ENCODE assay signal across 28 mouse cellular contexts in genomic region chr2:50742421-50742820, GRCm38 (mm10).
DNase-seq lines count a peak whose midpoint lies in the region; ATAC-seq and TF ChIP-seq lines count a peak whose summit lies in the region.
"Had no signal": no experiment of that assay in that cellular context is flagged by ENCODE, and none has a peak within 500 bp of the region (broad histone marks: within the 10 kb centered on the region; RNA-seq: fewer than 3 reads in every experiment).

No protein-coding gene starts in this region.

- no peak overlapping the region for H3K9ac ChIP-seq in lung, embryonic 14.5 days
- H3K9ac ChIP-seq in lung, embryonic 16.5 days (ENCODE audit: low read length) = no peak overlapping the region
- H3K9ac ChIP-seq: embryonic facial prominence, embryonic 13.5 days; embryonic facial prominence, embryonic 15.5 days; forebrain, embryonic 12.5 days had no signal

- intact Hi-C loops in gastrocnemius, postnatal 36 days (cut with DNase I) = no loop called here

- H3K27me3 ChIP-seq in lung, embryonic 14.5 days (ENCODE audit: insufficient read depth, low read length) = no peaks in the 10 kb centered on the region
- no peaks in the 10 kb centered on the region for H3K27me3 ChIP-seq in lung, embryonic 16.5 days (ENCODE audit: control insufficient read depth, insufficient read depth, low read depth, low read length)
- H3K27me3 ChIP-seq: CH12.LX; embryonic facial prominence, embryonic 13.5 days; embryonic facial prominence, embryonic 15.5 days; forebrain, embryonic 12.5 days; Patski had no signal

- peak; percentile 30 for DNase-seq in lung, embryonic 14.5 days
- no peak for DNase-seq in lung, postnatal 4 days
- DNase-seq in lung, postnatal 14 days = no peak
- DNase-seq in lung, postnatal 25 days (ENCODE audit: low spot score) = peak; percentile 44
- DNase-seq in gastrocnemius, postnatal 36 days = no peak
- DNase-seq: adrenal gland, adult 8-10 months; adrenal gland, postnatal 14 days; adrenal gland, postnatal 36 days; B cell, adult 2 months; cerebellum, adult 11-12 months; cerebellum, adult 2 months; cerebellum, adult 9-10 months; cerebellum, postnatal 10 days; cerebellum, postnatal 25 days; embryo, embryonic 11 days had no signal

- peak; percentile 49; the same call in 1 of the 2 replicates for ATAC-seq in lung, embryonic 14.5 days (ENCODE audit: insufficient read depth)
- peak; percentile 83 for ATAC-seq in lung, embryonic 16.5 days (ENCODE audit: low read depth)
- ATAC-seq: activated CD4-positive, CD25-positive, alpha-beta regulatory T cell, adult 4 months; CD4-positive, CD25-positive, alpha-beta regulatory T cell, adult 4 months; forebrain, embryonic 14.5 days; forebrain, embryonic 16.5 days; Patski had no signal

- H3K4me3 ChIP-seq in lung, embryonic 14.5 days (ENCODE audit: low read depth, low read length) = no peak overlapping the region
- H3K4me3 ChIP-seq in lung, embryonic 16.5 days (ENCODE audit: low read length) = no peak overlapping the region
- H3K4me3 ChIP-seq: embryonic facial prominence, embryonic 13.5 days; embryonic facial prominence, embryonic 15.5 days; erythroblast, embryonic 14.5 days; forebrain, embryonic 10.5 days; forebrain, embryonic 12.5 days had no signal

- H3K4me2 ChIP-seq in lung, embryonic 14.5 days = no peak overlapping the region
- no peak overlapping the region for H3K4me2 ChIP-seq in lung, embryonic 16.5 days (ENCODE audit: low read depth, low read length)
- H3K4me2 ChIP-seq: embryonic facial prominence, embryonic 13.5 days; embryonic facial prominence, embryonic 15.5 days; forebrain, embryonic 12.5 days had no signal

- 44% methylated on average over 2 of the region's 2 CpGs for WGBS in lung, embryonic 14.5 days
- whole genome bisulfite sequencing in lung, embryonic 16.5 days = 45% methylated on average over 2 of the region's 2 CpGs

- no peak for TF ChIP-seq CTCF in lung, embryonic 14.5 days (IDR thresholded peaks at IDR 0.05; ENCODE audit: low read depth)

- H3K36me3 ChIP-seq in lung, embryonic 14.5 days (ENCODE audit: insufficient read depth) = no peaks in the 10 kb centered on the region
- no peaks in the 10 kb centered on the region for H3K36me3 ChIP-seq in lung, embryonic 16.5 days (ENCODE audit: control insufficient read depth, insufficient read depth, low read length)
- H3K36me3 ChIP-seq: embryonic facial prominence, embryonic 13.5 days; embryonic facial prominence, embryonic 15.5 days; forebrain, embryonic 10.5 days; forebrain, embryonic 12.5 days; G1E had no signal

- no peak overlapping the region for H3K27ac ChIP-seq in lung, embryonic 14.5 days (ENCODE audit: low read depth)
- no peak overlapping the region for H3K27ac ChIP-seq in lung, embryonic 16.5 days (ENCODE audit: low read length)
- H3K27ac ChIP-seq: embryonic facial prominence, embryonic 13.5 days; embryonic facial prominence, embryonic 15.5 days; forebrain, embryonic 10.5 days; forebrain, embryonic 12.5 days had no signal

- no peaks in the 10 kb centered on the region for H3K9me3 ChIP-seq in lung, embryonic 14.5 days (ENCODE audit: low read depth, low read length)
- no peaks in the 10 kb centered on the region for H3K9me3 ChIP-seq in lung, embryonic 16.5 days (ENCODE audit: control insufficient read depth, low read length)
- H3K9me3 ChIP-seq: embryonic facial prominence, embryonic 13.5 days; embryonic facial prominence, embryonic 15.5 days; forebrain, embryonic 10.5 days; forebrain, embryonic 12.5 days had no signal

- H3K4me1 ChIP-seq in lung, embryonic 14.5 days (ENCODE audit: insufficient read depth) = no peaks in the 10 kb centered on the region
- H3K4me1 ChIP-seq in lung, embryonic 16.5 days (replicated peaks; ENCODE audit: control insufficient read depth, insufficient read depth, low read length) = no peaks in the 10 kb centered on the region

Comparison
In these comparisons a context has a peak if more than half of its experiments do, and no peak if none do; other contexts are left out.
1. DNase-seq: peak in lung, embryonic 14.5 days (single experiment) and lung, postnatal 25 days (single experiment); none in lung, postnatal 4 days (0 of 2), lung, postnatal 14 days (single experiment) and gastrocnemius, postnatal 36 days (0 of 2).